Mouse (Mus musculus) lung, postnatal 0 days (tissue): ENCODE measurements at regions not wholly inside any gene's neighbourhood (a gene's known extent, or its start where the extent isn't known, plus 50 kb on each side); places are given as distances from the start of the nearest gene placed in this dataset.

ENCODE experiments used
- ATAC-seq: fragments of 200-750 bp; cut with Nextera tagmentation; 2 replicates; pipeline ENCODE4 v1.8.0; 2017; ENCODE audit warnings: moderate library complexity
- DNase-seq: peaks from one replicate; pipeline ENCODE4 v3.0.0-alpha.2; 2016; ENCODE audit warnings: low spot score
- H3K27ac ChIP-seq: fragments of 300-500 bp; sonication (generic); 2 replicates; pipeline ENCODE4 v1.5.1; 2014; ENCODE audit warnings: antibody characterized with exemption, mild to moderate bottlenecking, low read length, mixed read lengths
- H3K27me3 ChIP-seq: fragments of 300-500 bp; sonication (generic); replicated peaks from 2 replicates; pipeline ENCODE4 v1.6.1; 2014; ENCODE audit warnings: low read length, mixed read lengths; ENCODE audit not compliant: insufficient read depth
- H3K36me3 ChIP-seq: fragments of 300-500 bp; sonication (generic); 2 replicates; pipeline ENCODE4 v1.6.1; 2014; ENCODE audit warnings: low read length, mixed read lengths; ENCODE audit not compliant: insufficient read depth
- H3K4me1 ChIP-seq: fragments of 300-500 bp; sonication (generic); 2 replicates; pipeline ENCODE4 v1.6.1; 2014; ENCODE audit warnings: antibody characterized with exemption, low read depth, low read length, mixed read lengths; ENCODE audit not compliant: insufficient read depth
- H3K4me2 ChIP-seq: fragments of 300-500 bp; sonication (generic); replicated peaks from 2 replicates; pipeline ENCODE4 v1.6.1; 2014; ENCODE audit warnings: low read depth, mild to moderate bottlenecking, low read length, moderate library complexity, mixed read lengths
- H3K4me3 ChIP-seq: fragments of 300-500 bp; sonication (generic); 2 replicates; pipeline ENCODE4 v1.5.1; 2014; ENCODE audit warnings: low read depth, low read length
- H3K9ac ChIP-seq: fragments of 300-500 bp; sonication (generic); replicated peaks from 2 replicates; pipeline ENCODE4 v1.6.1; 2014; ENCODE audit warnings: low read depth, mild to moderate bottlenecking
- H3K9me3 ChIP-seq: fragments of 300-500 bp; sonication (generic); 2 replicates; pipeline ENCODE4 v1.6.1; 2016; ENCODE audit warnings: low read length, mixed read lengths
- CTCF ChIP-seq: IDR thresholded peaks from 2 replicates; pipeline ENCODE4 v1.5.1; 2016; ENCODE audit warnings: antibody characterized with exemption, mild to moderate bottlenecking
- EP300 ChIP-seq: IDR thresholded peaks from 2 replicates; pipeline ENCODE4 v1.6.1; 2016; ENCODE audit warnings: antibody characterized with exemption, mild to moderate bottlenecking, control low read depth
- WGBS: fragments of 180-500 bp; shearing (Covaris S2); extraction: QIAGEN DNeasy Blood & Tissue Kit; methylation state at CpG from one replicate; pipeline ENCODE4 v1.1.7; 2014; 5-methylcytosine and 5-hydroxymethylcytosine counted together

DNA sequence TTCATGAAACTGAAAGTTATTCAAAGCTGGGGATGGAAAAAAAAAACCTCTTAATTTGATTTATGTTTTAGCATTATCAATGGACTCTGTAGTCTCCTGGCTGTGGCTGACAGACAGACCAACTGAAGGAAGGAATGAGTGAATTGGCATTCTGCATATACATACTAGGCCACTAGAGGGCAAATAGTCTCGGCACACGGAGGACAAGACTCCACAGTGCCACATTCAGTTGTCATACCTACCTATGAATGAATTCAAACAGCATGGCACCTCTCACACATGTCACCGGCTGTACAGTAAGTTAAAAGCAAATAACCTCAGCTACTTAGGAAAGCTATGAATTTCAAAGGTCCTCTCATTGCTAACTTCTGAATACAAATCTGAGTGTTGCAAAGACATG, 200.5 kb downstream of the Rab11fip2 start:
- Histone ChIP-seq H3K4me1 (no peaks in the 10 kb centered on the region), H3K36me3 (no peaks in the 10 kb centered on the region), H3K4me2 (no peak overlapping the region), H3K27me3 (no peaks in the 10 kb centered on the region), H3K27ac (no peak overlapping the region), H3K4me3 (no peak overlapping the region), H3K9me3 (no peaks in the 10 kb centered on the region), H3K9ac (no peak overlapping the region)
- DNase-seq (peak; percentile 55), ATAC-seq (no peak; the same call in 1 of the 2 replicates)
- TF ChIP-seq CTCF: peak; percentile 81
- TF ChIP-seq EP300: no peak
- 18% methylated on average over 3 of the region's 3 CpGs for WGBS

DNA sequence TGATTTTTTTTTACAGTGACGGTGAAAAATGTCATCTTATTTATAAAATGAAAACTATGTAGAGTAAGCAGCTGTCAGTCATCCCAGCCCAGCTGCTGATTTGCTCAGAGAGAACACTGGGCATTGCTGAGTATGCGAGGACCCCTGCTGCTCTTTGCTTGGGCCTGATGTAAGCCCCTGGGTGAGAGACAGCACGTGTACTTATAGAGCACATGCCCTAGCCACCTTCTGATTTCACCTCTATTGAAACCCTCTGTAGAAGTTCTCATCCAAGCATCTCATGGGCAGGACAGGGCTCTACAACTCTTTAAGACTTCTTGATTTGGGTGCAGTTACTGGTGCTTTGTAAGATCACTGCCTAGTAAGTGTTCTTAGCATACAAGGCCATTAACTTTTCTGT, 182.2 kb downstream of the Rab11fip2 start:
- no peak overlapping the region for H3K4me3 ChIP-seq
- H3K9ac ChIP-seq: no peak overlapping the region
- ATAC-seq: no peak
- H3K36me3 ChIP-seq: no peaks in the 10 kb centered on the region
- TF ChIP-seq CTCF (no peak), EP300 (no peak)
- no peak overlapping the region for H3K4me2 ChIP-seq
- H3K9me3 ChIP-seq: no peaks in the 10 kb centered on the region
- no peaks in the 10 kb centered on the region for H3K4me1 ChIP-seq
- WGBS: 58% methylated on average over 3 of the region's 3 CpGs
- no peak for DNase-seq
- H3K27ac ChIP-seq: no peak overlapping the region
- H3K27me3 ChIP-seq: no peaks in the 10 kb centered on the region

DNA sequence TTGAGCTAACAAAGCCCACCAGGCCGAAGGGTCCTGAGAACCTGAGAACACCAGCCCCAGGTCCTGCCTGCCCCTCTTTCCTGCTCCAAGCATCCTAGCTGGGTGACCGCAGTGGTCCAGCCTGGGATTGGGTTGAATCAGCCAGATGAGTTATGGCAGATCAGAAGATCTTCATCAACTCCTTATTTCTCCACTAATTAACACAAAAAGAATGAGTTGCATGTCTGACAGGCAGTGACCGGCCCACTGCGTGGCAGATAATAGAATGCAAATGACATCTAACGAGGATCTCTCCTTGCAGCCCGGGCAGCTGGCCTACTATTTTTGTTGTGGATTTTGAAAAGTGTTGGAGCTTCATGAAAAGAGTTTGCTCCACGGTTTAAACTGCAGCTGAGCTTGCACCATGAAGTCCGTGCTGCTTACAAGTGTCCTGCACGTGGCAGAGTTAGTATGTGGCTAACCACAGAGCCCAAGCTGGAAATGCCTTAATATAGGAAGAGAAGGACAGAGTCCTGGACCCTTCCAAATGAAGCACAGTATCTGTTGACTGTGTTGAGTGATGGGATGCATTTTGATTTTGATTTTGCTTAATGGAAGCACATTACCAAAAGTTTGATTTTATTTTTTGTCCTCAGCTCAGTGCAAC, 158.9 kb downstream of the Rab11fip2 start:
- Histone ChIP-seq H3K4me1 (no peaks in the 10 kb centered on the region), H3K36me3 (no peaks in the 10 kb centered on the region), H3K27ac (no peak overlapping the region), H3K4me2 (no peak overlapping the region), H3K4me3 (no peak overlapping the region), H3K9me3 (no peaks in the 10 kb centered on the region), H3K27me3 (no peaks in the 10 kb centered on the region), H3K9ac (no peak overlapping the region)
- ATAC-seq: no peak
- WGBS: 72% methylated on average over 9 of the region's 9 CpGs
- DNase-seq: no peak
- TF ChIP-seq EP300 (no peak), CTCF (no peak)

DNA sequence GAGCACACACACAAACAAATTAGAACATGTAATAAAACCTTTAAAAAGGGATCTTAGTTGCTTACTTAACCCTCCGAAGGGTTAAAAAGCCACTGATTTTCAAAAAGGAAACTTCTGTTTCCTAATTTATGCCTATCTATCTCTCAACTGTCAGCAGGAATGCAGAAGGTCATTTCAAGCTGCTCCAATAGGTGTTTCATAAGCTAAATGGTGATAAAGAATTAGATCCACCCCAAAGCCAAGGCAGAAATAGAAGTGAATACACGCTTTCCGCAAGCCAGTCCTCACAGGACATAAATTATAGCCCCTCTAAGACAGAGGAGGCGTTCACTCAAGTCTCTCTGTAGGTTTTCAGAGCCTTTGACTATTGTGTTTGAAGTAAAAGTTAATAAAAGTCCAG, 112.2 kb downstream of the Rab11fip2 start:
- TF ChIP-seq CTCF (no peak), EP300 (no peak)
- no peak for DNase-seq
- 53% methylated on average over 4 of the region's 4 CpGs for WGBS
- Histone ChIP-seq H3K9me3 (no peaks in the 10 kb centered on the region), H3K4me3 (no peak overlapping the region), H3K9ac (no peak overlapping the region), H3K4me2 (no peak overlapping the region), H3K36me3 (no peaks in the 10 kb centered on the region), H3K27ac (no peak overlapping the region), H3K4me1 (no peaks in the 10 kb centered on the region), H3K27me3 (no peaks in the 10 kb centered on the region)
- no peak for ATAC-seq

DNA sequence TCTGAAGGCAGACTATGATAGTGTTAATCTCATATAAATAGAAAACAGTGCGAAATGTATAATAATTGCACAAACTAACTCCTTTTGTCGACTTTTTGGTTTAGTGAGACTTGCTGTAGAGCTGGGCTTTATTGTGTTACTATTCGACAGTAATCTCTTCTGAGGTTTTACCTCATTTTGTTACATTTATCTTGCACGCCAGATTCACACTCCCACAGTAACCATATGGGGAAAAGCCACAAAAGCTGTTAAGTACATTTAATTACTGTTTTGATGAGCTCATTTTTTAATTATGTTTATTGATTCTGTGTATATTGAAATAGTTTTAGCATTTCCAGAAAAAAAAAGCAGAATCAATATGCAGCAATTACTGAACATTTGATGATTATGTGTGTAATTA, 106.3 kb downstream of the Rab11fip2 start:
- 84% methylated on average over 4 of the region's 4 CpGs for WGBS
- no peak for DNase-seq
- Histone ChIP-seq H3K4me1 (no peaks in the 10 kb centered on the region), H3K9ac (no peak overlapping the region), H3K36me3 (no peaks in the 10 kb centered on the region), H3K27ac (no peak overlapping the region), H3K9me3 (no peaks in the 10 kb centered on the region), H3K27me3 (no peaks in the 10 kb centered on the region), H3K4me2 (no peak overlapping the region), H3K4me3 (no peak overlapping the region)
- TF ChIP-seq EP300 (no peak), CTCF (no peak)
- ATAC-seq: no peak

DNA sequence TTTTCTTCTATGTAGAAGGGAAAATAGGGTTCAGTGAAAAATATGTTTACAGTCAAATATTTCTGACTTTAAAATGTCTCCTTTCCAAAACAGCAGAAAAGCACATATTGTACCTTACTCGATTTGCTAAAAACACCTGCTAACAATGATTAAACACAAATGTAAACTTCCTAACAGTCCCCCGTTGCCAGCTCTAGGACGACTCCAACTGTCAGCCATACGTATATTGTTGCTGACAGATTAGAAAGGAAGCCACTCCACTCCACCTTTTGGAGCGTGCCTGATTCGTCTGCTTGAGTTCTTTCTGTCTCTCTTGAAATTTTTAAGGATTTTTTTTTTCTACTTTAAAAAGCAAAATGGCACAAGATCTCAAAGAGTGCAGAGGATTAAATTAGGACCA, 105.8 kb downstream of the Rab11fip2 start:
- Histone ChIP-seq H3K4me3 (no peak overlapping the region), H3K27ac (no peak overlapping the region), H3K36me3 (no peaks in the 10 kb centered on the region), H3K27me3 (no peaks in the 10 kb centered on the region), H3K9ac (no peak overlapping the region), H3K4me1 (no peaks in the 10 kb centered on the region), H3K9me3 (no peaks in the 10 kb centered on the region), H3K4me2 (no peak overlapping the region)
- ATAC-seq: no peak
- DNase-seq: no peak
- TF ChIP-seq EP300 (no peak), CTCF (no peak)
- WGBS: 29% methylated on average over 6 of the region's 6 CpGs

DNA sequence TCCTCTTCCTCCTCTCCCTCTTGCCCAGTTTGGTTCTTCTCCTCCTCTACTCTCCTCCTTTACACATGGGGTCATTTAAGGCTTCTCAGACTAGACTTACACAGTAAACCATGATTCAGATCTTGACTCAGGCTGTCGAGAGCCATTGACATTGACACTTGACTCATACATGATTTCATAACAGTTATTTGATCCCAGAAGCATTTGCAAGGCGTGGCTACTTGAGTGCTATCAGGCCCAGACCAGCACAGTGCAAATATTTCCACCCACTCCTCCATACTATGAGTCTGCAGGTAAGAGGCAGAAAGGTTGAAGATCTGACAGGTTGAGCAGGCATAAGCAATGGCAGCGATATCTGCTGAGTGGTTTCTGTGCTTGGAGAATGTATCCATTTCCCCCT, 99.2 kb downstream of the Rab11fip2 start:
- DNase-seq: peak; percentile 93
- ATAC-seq: peak; percentile 99
- TF ChIP-seq EP300: peak; percentile 98
- TF ChIP-seq CTCF: no peak
- Histone ChIP-seq H3K4me3 (no peak overlapping the region), H3K27me3 (no peaks in the 10 kb centered on the region), H3K9ac (no peak overlapping the region), H3K4me1 (no peaks in the 10 kb centered on the region), H3K4me2 (no peak overlapping the region), H3K36me3 (no peaks in the 10 kb centered on the region), H3K9me3 (no peaks in the 10 kb centered on the region), H3K27ac (no peak overlapping the region)
- WGBS: 39% methylated on average over 3 of the region's 3 CpGs
